Mouse (Mus musculus) bone marrow macrophage, adult 2 months (primary cell): ENCODE measurements around the gene Paqr5. TPM values are rescaled to one million over a fixed set of nuclear protein-coding genes. Genes with fewer than 3 reads are reported as not detected.

Source experiments
- H3K27ac ChIP-seq: 2 replicates; pipeline ENCODE4 v1.5.1; 2012; ENCODE audit warnings: low read depth, low read length; ENCODE audit not compliant: insufficient read depth
- H3K4me1 ChIP-seq: 2 replicates; pipeline ENCODE4 v1.6.1; 2012; ENCODE audit warnings: low read length; ENCODE audit not compliant: control insufficient read depth, insufficient read depth
- H3K4me3 ChIP-seq: 2 replicates; pipeline ENCODE4 v1.5.1; 2012; ENCODE audit warnings: mild to moderate bottlenecking, low read length, moderate library complexity; ENCODE audit not compliant: insufficient read depth
- CTCF ChIP-seq: IDR thresholded peaks from 2 replicates; pipeline ENCODE4 v1.5.1; 2012; ENCODE audit warnings: low read depth, mild to moderate bottlenecking, low read length, moderate library complexity
- POLR2A ChIP-seq: IDR thresholded peaks from 2 replicates; pipeline ENCODE4 v1.6.1; 2012; ENCODE audit warnings: mild to moderate bottlenecking, low read depth, low read length, borderline replicate concordance
- polyA plus RNA-seq: library from polyadenylated mRNA; stranded (reverse); fragments of >200 nt; gene quantifications from 2 replicates; pipeline ENCODE4 v1.2.4, GENCODE M21; 2012; ENCODE audit not compliant: missing spikeins, insufficient read depth, insufficient read length

Gene Paqr5
- polyA plus RNA-seq, 1 experiment, result 0.36 TPM

DNA sequence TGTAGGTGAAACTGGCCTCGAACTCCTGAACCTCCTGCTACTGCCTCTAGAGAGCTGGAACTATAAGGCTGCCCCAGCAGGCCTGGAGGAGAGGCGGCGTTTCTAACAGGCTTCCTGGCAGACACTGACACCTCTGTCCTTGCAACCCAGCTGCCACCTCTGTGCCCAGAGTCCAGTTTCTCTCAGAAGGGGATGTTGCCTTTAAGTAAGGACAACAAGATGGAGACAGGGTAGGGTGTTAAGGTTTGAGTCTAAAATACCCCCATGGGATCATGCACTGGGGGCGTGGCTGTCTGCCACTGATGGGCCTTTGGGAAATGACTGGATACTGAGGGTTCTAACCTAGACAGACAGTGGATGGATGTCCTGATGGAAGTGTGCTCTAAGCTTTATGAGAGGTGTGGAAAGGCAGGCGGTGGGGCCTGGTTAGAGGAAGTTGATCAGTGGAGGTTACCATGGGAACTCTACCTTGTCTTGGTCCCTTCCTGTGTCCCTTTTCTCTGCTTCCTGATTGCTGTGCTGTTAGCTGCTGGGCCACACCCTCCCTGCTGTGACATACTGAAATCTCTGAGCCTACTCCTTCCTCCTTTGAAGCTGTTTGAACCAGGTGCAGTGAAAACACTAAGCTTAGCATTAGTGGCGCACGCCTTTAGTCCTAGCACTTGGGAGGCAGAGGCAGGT lies 43.6 kb downstream of the Paqr5 start:
- Histone ChIP-seq H3K4me3 (no peak overlapping the region), H3K27ac (peak overlapping the region; percentile 4; the same call in 1 of the 2 replicates), H3K4me1 (peaks cover 50% of the 10 kb centered on the region)
- TF ChIP-seq POLR2A (no peak), CTCF (no peak)

DNA sequence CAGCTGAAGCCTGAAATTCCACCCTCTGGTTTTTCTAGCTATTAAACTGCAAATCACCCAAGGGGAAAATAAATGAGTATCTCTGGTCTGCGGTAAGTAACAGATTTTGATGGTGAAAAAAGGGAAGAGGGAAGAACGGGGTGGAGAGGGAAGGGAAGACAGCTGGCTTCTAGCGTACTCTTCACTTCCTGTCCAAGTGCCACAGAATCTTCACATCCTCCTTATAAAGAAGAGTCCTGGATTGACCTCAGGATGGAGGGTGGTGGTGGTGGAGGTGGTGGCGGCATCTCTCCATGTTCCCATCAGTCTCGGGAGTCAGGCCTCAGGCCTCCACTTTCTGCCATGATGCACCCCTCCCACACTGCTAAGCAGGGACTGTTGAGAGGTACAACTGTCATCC lies 44.8 kb downstream of the Paqr5 start:
- Histone ChIP-seq H3K4me1 (peaks cover 60% of the 10 kb centered on the region), H3K4me3 (no peak overlapping the region), H3K27ac (peak overlapping the region; percentile 70)
- no peak for TF ChIP-seq CTCF
- TF ChIP-seq POLR2A, result no peak

- TF ChIP-seq POLR2A (no peak), CTCF (no peak)
- Histone ChIP-seq H3K27ac (no peak overlapping the region), H3K4me3 (no peak overlapping the region), H3K4me1 (peaks cover 65% of the 10 kb centered on the region)
These were observed 46.7 kb downstream of the Paqr5 start for GRCm38 (mm10) chr9:61979983-61980382.

DNA sequence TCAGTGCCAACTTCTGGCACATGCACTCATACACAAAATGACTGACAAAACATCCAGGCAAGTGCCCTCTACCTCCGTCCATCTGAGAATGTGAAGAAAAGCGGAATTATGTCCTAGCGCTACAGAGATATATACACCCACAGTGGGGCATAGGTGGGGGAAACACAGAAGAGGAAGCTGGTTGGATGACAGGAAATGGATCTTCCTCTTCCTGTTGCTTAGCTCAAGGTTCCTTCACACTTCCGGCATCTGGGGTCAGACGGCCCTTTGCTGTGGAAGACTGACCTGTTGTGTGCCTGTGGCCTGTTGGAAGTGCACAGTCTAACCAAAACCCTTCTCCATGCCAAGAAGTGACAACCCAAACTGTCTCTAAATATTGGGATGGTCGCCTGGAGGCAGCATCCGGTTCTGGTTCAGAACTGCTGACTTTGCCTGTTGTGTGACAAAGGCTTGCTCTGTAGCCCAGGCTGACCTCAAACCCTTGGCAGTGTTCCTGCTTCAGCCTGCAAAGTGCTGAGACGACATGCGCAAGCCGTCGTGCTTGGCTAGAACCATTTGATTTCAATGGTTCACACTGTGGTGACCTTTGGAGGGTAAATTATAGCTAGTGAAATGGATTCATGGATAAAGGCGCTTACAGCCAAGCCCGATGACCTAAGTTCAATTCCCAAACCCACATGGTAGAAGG lies 49.3 kb downstream of the Paqr5 start:
- TF ChIP-seq POLR2A (no peak), CTCF (no peak)
- peaks cover 44% of the 10 kb centered on the region for H3K4me1 ChIP-seq
- peak overlapping the region; percentile 85 for H3K27ac ChIP-seq
- H3K4me3 ChIP-seq, result no peak overlapping the region

GRCm38 (mm10) chr9:61972031-61972430 lies 54.6 kb downstream of the Paqr5 start:
- TF ChIP-seq POLR2A, result no peak
- TF ChIP-seq CTCF, result no peak
- Histone ChIP-seq H3K4me1 (peaks cover 39% of the 10 kb centered on the region), H3K27ac (no peak overlapping the region), H3K4me3 (no peak overlapping the region)

DNA sequence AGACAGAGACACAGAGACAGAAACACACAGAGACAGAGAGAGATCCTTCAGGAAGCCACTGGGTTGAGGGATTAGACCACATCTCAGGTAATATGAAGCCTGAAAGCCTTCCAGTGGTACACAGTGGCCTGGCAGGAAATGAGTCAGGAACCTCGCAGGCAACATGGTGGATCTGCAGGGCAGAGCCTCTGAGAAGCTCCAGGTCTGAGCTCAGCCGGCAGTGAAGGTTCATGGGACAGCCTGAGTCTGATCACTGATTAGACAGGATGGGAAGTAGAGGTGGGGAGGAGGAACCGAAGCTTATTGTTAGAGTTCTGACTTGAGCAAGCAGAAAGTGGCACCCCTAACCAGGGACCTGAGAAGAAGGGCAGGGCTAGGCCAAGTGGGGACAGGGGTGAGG lies 55.6 kb downstream of the Paqr5 start:
- Histone ChIP-seq H3K27ac (no peak overlapping the region), H3K4me1 (peaks cover 44% of the 10 kb centered on the region), H3K4me3 (no peak overlapping the region)
- TF ChIP-seq CTCF (no peak), POLR2A (no peak)

GRCm38 (mm10) chr9:61967357-61967756 lies 59.3 kb downstream of the Paqr5 start:
- Histone ChIP-seq H3K4me3 (no peak overlapping the region), H3K27ac (0 out of 2 replicates have a peak overlapping the region, but pooled peaks have one; percentile 16), H3K4me1 (peaks cover 61% of the 10 kb centered on the region)
- TF ChIP-seq POLR2A, result no peak
- no peak for TF ChIP-seq CTCF

- peak overlapping the region; percentile 96 for H3K27ac ChIP-seq
- no peak overlapping the region for H3K4me3 ChIP-seq
- no peak for TF ChIP-seq POLR2A
- TF ChIP-seq CTCF, result no peak
- H3K4me1 ChIP-seq, result peaks cover 66% of the 10 kb centered on the region
These were observed 60.7 kb downstream of the Paqr5 start for GRCm38 (mm10) chr9:61965987-61966386.

- TF ChIP-seq CTCF, result peak; percentile 78
- TF ChIP-seq POLR2A, result no peak
- Histone ChIP-seq H3K4me1 (peaks cover 65% of the 10 kb centered on the region), H3K27ac (peak overlapping the region; percentile 96), H3K4me3 (peak overlapping the region; percentile 0; the same call in 1 of the 2 replicates)
These were observed 61.2 kb downstream of the Paqr5 start for GRCm38 (mm10) chr9:61965411-61965930.

GRCm38 (mm10) chr9:61963356-61963755 lies 63.3 kb downstream of the Paqr5 start:
- no peak overlapping the region for H3K4me3 ChIP-seq
- TF ChIP-seq CTCF (no peak), POLR2A (no peak)
- no peak overlapping the region for H3K27ac ChIP-seq
- H3K4me1 ChIP-seq, result peaks cover 62% of the 10 kb centered on the region
